Mouse (Mus musculus) neural tube, embryonic 14.5 days (tissue): Measurements from ENCODE around the gene 2200002J24Rik. TPM values are rescaled to one million over a fixed set of nuclear protein-coding genes. Genes with fewer than 3 reads are reported as not detected.
"Not testable (repeated sequence)": the region's sequence is repeated elsewhere in the genome, so short reads cannot be mapped to it uniquely, and the experiment has no call there.

Source experiments
- ATAC-seq: fragments of 200-750 bp; cut with Nextera tagmentation; 2 replicates; pipeline ENCODE4 v1.8.0; 2017; ENCODE audit warnings: low read depth, mild to moderate bottlenecking, moderate TSS enrichment, moderate library complexity
- H3K27ac ChIP-seq: fragments of 300-500 bp; sonication (generic); 2 replicates; pipeline ENCODE4 v1.5.1; 2014; ENCODE audit warnings: low read depth, mild to moderate bottlenecking, control low read depth, low read length, moderate library complexity, mixed read lengths
- H3K27me3 ChIP-seq: fragments of 300-500 bp; sonication (generic); 2 replicates; pipeline ENCODE4 v1.6.1; 2014; ENCODE audit warnings: low read length; ENCODE audit not compliant: control insufficient read depth, insufficient read depth
- H3K36me3 ChIP-seq: fragments of 300-500 bp; sonication (generic); 2 replicates; pipeline ENCODE4 v1.6.1; 2014; ENCODE audit warnings: low read length, mixed read lengths; ENCODE audit not compliant: control insufficient read depth, insufficient read depth
- H3K4me1 ChIP-seq: fragments of 300-500 bp; sonication (generic); 2 replicates; pipeline ENCODE4 v1.6.1; 2014; ENCODE audit warnings: low read length; ENCODE audit not compliant: control insufficient read depth, insufficient read depth
- H3K4me2 ChIP-seq: fragments of 300-500 bp; sonication (generic); 2 replicates; pipeline ENCODE4 v1.6.1; 2014; ENCODE audit warnings: mild to moderate bottlenecking, low read depth, low read length, control low read depth
- H3K4me3 ChIP-seq: fragments of 300-500 bp; sonication (generic); 2 replicates; pipeline ENCODE4 v1.5.1; 2014; ENCODE audit warnings: low read depth, low read length, control low read depth, mixed read lengths
- H3K9ac ChIP-seq: fragments of 300-500 bp; sonication (generic); replicated peaks from 2 replicates; pipeline ENCODE4 v1.6.1; 2014; ENCODE audit warnings: low read depth, mild to moderate bottlenecking, control low read depth, low read length, mixed read lengths
- H3K9me3 ChIP-seq: fragments of 300-500 bp; sonication (generic); 2 replicates; pipeline ENCODE4 v1.6.1; 2016; ENCODE audit warnings: low read length; ENCODE audit not compliant: control insufficient read depth
- WGBS: fragments of 180-500 bp; shearing (Covaris S2); extraction: QIAGEN DNeasy Blood & Tissue Kit; methylation state at CpG from one replicate; pipeline ENCODE4 v1.1.7; 2014; 5-methylcytosine and 5-hydroxymethylcytosine counted together
- polyA plus RNA-seq: library from polyadenylated mRNA; unstranded; fragments of >200 nt; fragmentation: Nextera tagmentation; extraction: Ambion mirVana; gene quantifications from 2 replicates; pipeline ENCODE4 v1.2.1, GENCODE M21; 2014

2200002J24Rik gene
- polyA plus RNA-seq, 1 experiment from 2014 or later: not detected

DNA sequence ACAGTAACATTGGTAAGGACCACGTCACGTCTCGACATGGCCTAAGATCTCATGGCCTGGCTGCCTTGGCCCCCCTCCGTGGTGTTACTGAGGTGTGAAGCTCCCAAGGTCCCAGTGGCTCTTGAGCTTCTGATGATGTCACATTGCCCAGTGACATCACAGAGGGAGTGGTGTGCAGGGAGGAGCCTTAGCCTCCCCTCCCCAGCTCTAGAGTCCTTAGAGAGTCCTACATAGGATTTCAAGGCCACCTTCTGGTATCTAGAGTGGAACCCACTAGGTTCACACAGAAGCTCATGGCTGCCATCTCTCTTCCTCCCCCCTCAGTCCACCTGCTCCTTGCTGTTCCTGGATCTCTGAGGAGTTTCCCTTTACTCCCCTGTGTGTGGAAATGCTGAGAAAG is 44.9 kb downstream of the 2200002J24Rik start, which contains the start of gene Gapdhs:
Gapdhs (minus strand) TSS at position 65 of the 400 bp plus-strand sequence.
- not testable (repeated sequence) for H3K27ac ChIP-seq, ATAC-seq, H3K9me3 ChIP-seq, H3K4me1 ChIP-seq, H3K27me3 ChIP-seq, H3K36me3 ChIP-seq, H3K9ac ChIP-seq, H3K4me3 ChIP-seq, H3K4me2 ChIP-seq
- WGBS: no CpG with 5 or more reads among the region's 4 CpGs

DNA sequence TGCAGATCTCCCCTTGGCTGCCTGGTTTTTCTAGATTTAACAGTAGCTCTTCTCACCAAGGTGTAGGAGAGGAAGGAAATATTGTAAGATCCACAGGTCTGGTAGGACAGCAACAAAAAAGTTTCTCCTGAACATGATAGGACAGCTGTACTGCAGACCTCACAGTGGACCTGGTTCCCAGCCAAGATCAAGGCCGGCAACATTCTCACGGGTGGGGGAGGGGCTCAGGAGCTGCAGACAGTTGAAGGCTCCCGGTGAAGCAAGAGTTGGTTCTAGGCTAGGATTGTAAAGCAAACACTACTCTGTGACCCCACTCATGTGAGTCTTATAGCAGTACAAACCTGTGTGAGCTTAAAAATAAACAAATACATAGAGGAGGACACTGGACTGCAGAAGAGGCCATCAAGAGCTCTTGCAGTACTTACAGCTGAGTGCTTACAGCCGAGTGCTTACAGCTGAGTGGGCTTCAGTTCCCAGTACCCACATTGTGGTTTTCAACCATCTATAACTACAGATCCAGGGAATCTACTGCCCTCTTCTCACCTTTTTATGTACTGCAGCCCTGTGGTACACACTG is 45.4 kb downstream of the 2200002J24Rik start:
- 0 out of 2 replicates have a peak, but pooled peaks cover 4% of the 10 kb centered on the region for H3K36me3 ChIP-seq
- H3K27ac ChIP-seq: no peak overlapping the region
- H3K4me3 ChIP-seq: no peak overlapping the region
- no peak overlapping the region for H3K4me2 ChIP-seq
- H3K4me1 ChIP-seq: no peaks in the 10 kb centered on the region
- ATAC-seq: no peak
- no peaks in the 10 kb centered on the region for H3K27me3 ChIP-seq
- H3K9ac ChIP-seq: no peak overlapping the region
- 36% methylated on average over 4 of the region's 4 CpGs for WGBS
- H3K9me3 ChIP-seq: no peaks in the 10 kb centered on the region

- no peaks in the 10 kb centered on the region for H3K4me1 ChIP-seq
- no peak for ATAC-seq
- no peaks in the 10 kb centered on the region for H3K27me3 ChIP-seq
- no peaks in the 10 kb centered on the region for H3K9me3 ChIP-seq
- no peak overlapping the region for H3K9ac ChIP-seq
- H3K4me3 ChIP-seq: no peak overlapping the region
- no peak overlapping the region for H3K4me2 ChIP-seq
- 0 out of 2 replicates have a peak, but pooled peaks cover 4% of the 10 kb centered on the region for H3K36me3 ChIP-seq
- H3K27ac ChIP-seq: no peak overlapping the region
- WGBS: 88% methylated on average over 7 of the region's 7 CpGs
Observed at GRCm38 (mm10) chr7:30747525-30748204, 48.9 kb downstream of the 2200002J24Rik start.

Other genes with a start within 250 kb of the 2200002J24Rik start
- gene Kirrel2, start 241.2 kb upstream of the 2200002J24Rik start, polyA plus RNA-seq: 0.27 and 0.89 TPM in 2 replicates
- 0.30 TPM in 1 of 2 replicates, not detected in the other for gene Nphs1, start 240.6 kb upstream of the 2200002J24Rik start, polyA plus RNA-seq
- gene Prodh2, start 205.3 kb upstream of the 2200002J24Rik start, polyA plus RNA-seq: not detected in 2 replicates
- gene Arhgap33, start 163.9 kb upstream of the 2200002J24Rik start, polyA plus RNA-seq: 110 and 111 TPM in 2 replicates
- 7.0 and 8.4 TPM in 2 replicates for gene Hspb6, start 146.7 kb upstream of the 2200002J24Rik start, polyA plus RNA-seq
- 9.3 and 11.1 TPM in 2 replicates for gene Proser3, start 146.6 kb upstream of the 2200002J24Rik start, polyA plus RNA-seq
- gene Lin37, start 139.1 kb upstream of the 2200002J24Rik start, polyA plus RNA-seq: 55.4 and 57.4 TPM in 2 replicates
- 99.4 and 99.6 TPM in 2 replicates for gene U2af1l4, start 135.6 kb upstream of the 2200002J24Rik start, polyA plus RNA-seq
- gene Gm49396, start 135.6 kb upstream of the 2200002J24Rik start, polyA plus RNA-seq: 8.1 and 9.4 TPM in 2 replicates
- 111 and 126 TPM in 2 replicates for gene Psenen, start 135.3 kb upstream of the 2200002J24Rik start, polyA plus RNA-seq
- 2.8 and 3.7 TPM in 2 replicates for gene Igflr1, start 133.5 kb upstream of the 2200002J24Rik start, polyA plus RNA-seq
- gene Kmt2b, start 110.2 kb upstream of the 2200002J24Rik start, polyA plus RNA-seq: 13.6 and 14.6 TPM in 2 replicates
- gene Zbtb32, start 100.0 kb upstream of the 2200002J24Rik start, polyA plus RNA-seq: 0.30 and 0.35 TPM in 2 replicates
- gene Upk1a, start 86.1 kb upstream of the 2200002J24Rik start, polyA plus RNA-seq: 0.43 and 0.62 TPM in 2 replicates
- 1,118 and 1,342 TPM in 2 replicates for gene Cox6b1, start 72.8 kb upstream of the 2200002J24Rik start, polyA plus RNA-seq
- not detected in 2 replicates for gene Etv2, start 63.1 kb upstream of the 2200002J24Rik start, polyA plus RNA-seq
- gene Rbm42, start 48.6 kb upstream of the 2200002J24Rik start, polyA plus RNA-seq: 98.3 and 110 TPM in 2 replicates
- 22.4 and 23.9 TPM in 2 replicates for gene Haus5, start 33.9 kb upstream of the 2200002J24Rik start, polyA plus RNA-seq
- gene Pmis2, start 27.3 kb upstream of the 2200002J24Rik start, polyA plus RNA-seq: not detected in 2 replicates
- gene Atp4a, start 13.3 kb downstream of the 2200002J24Rik start, polyA plus RNA-seq: 1.9 and 2.9 TPM in 2 replicates
- gene Tmem147, start 30.6 kb downstream of the 2200002J24Rik start, polyA plus RNA-seq: 286 and 323 TPM in 2 replicates
- gene Gapdhs, start 44.8 kb downstream of the 2200002J24Rik start, polyA plus RNA-seq: 0.90 and 1.2 TPM in 2 replicates
- 1.7 and 2.0 TPM in 2 replicates for gene Sbsn, start 52.5 kb downstream of the 2200002J24Rik start, polyA plus RNA-seq
- gene Dmkn, start 64.8 kb downstream of the 2200002J24Rik start, polyA plus RNA-seq: 0.73 and 2.3 TPM in 2 replicates
- 0.88 TPM in 1 of 2 replicates, not detected in the other for gene Krtdap, start 89.0 kb downstream of the 2200002J24Rik start, polyA plus RNA-seq
- gene Ffar2, start 124.8 kb downstream of the 2200002J24Rik start, polyA plus RNA-seq: 0.24 and 0.35 TPM in 2 replicates
- gene Ffar3, start 157.3 kb downstream of the 2200002J24Rik start, polyA plus RNA-seq: not detected in 2 replicates
- gene Ffar1, start 162.6 kb downstream of the 2200002J24Rik start, polyA plus RNA-seq: not detected in 2 replicates
- not detected in 2 replicates for gene Cd22, start 181.4 kb downstream of the 2200002J24Rik start, polyA plus RNA-seq
- gene Mag, start 215.9 kb downstream of the 2200002J24Rik start, polyA plus RNA-seq: 2.4 and 2.5 TPM in 2 replicates
- gene Hamp2, start 225.8 kb downstream of the 2200002J24Rik start, polyA plus RNA-seq: not detected in 2 replicates
- not detected in 2 replicates for gene Hamp, start 245.1 kb downstream of the 2200002J24Rik start, polyA plus RNA-seq